Mouse (Mus musculus): ENCODE data around the gene Sypl.
"Not testable (repeated sequence)": the region's sequence is repeated elsewhere in the genome, so short reads cannot be mapped to it uniquely, and the experiment has no call there.

Sypl gene

DNA sequence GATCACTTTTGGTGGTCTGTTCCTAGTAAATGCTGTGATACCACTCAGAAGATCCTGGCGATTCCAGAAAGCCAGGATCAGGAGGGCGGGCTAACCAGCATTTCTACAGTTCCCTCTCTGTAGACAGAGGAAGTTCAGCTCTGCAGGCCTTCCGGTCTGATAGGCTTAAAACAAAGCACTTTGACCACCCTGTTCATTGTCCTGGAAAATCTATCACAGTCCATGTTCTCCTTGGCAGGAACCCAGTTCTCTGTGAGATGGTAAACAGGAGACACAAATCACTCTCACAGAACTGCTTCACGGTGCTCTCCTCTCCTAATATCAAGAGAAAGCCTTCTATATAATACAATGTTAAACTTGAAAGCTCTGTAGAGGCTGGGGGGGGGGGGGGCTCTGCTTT, 10.3 kb upstream of the Sypl start:
- peak; percentile 56 to 79 for DNase-seq (ENCODE audit: low spot score in 2 of 2)

DNA sequence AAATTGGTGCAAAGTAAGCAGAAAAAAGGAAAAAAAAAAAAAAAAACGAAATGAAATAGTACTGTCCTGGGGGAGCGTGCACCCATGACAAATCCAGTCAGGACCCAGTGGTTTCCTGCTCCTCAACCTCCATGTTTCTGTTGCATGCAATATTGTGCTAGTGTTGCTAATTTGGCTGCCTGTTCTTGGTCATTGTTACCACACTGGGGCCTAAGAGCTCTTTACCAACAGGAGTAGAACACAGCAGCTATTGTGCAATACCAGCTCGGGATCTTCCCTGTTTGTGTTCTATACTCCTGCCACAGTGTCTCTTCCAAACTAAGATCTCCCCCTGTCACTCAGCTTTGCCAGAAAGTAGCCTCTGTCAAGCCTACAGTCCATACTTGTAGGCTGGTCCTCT, 9.7 kb upstream of the Sypl start:
- no peak for DNase-seq (ENCODE audit: low spot score in 2 of 2)

DNA sequence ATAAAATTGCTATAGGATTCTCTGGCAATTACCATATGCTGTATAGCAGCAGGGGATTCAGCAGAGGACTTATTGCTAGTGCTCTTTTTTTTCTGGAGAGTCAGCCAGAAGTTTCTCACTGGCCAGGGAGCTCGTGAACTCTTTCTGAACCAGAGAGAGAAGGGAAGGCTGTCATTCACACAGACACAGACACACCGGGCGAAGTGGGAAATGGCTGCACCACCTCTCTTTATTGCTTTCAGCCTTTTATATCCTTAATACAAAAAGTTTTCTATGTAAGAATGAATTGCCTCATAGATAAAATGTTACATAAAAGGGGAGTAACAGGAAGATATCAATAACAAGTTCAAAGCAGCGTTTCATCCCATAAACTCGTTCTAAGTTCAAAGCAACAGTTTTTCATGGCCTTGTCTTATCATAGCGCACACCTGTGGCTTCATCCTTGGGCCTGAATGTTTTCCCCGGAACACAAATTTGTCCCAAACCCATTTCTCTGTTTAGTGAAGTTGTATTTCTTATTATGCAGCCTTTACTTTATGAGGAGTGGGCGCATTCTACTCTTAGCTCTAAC, 8.7 kb upstream of the Sypl start:
- DNase-seq (ENCODE audit: low spot score in 2 of 2) = no peak

DNA sequence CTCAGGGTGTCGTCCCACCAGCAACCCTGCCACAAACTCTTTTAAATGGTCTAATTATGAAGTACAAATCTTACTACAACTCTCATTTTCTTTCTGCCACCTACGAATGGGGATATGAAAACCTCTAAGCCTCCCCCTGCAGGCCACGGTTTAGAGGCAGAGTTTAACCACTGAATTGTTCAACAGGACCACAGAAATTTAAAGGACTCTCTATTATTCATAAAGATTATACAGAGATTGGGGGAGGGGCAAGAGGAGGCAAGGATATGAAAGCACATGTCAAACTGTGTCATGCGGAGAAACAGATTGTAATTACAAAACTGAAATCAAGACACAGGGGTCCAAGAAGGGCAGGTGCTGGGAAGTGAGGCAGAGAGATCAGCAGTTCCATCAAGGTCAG, 7.3 kb upstream of the Sypl start:
- no peak for DNase-seq (ENCODE audit: low spot score in 2 of 2)

DNA sequence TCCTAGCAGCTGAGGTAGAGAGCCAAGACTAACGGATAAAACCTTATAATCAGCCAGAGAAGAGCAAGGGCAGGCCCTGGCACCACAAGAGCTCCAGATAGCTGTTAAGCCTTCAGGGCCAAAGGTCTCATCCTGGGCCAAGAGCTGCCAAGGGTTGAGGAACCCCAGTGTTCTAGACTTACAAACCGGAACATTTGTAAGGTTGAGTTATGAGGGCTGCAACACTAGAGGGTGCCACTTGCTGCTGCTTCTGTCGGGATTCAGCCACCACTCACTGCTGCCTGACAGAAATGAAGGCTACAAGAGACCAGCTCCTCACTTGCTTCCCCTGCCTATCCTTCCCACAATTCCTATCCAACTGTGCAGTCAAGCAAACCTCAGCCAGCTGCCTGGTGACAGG, 1.3 kb upstream of the Sypl start:
- DNase-seq (ENCODE audit: low spot score in 2 of 2) = peak; percentile 33 to 39

DNA sequence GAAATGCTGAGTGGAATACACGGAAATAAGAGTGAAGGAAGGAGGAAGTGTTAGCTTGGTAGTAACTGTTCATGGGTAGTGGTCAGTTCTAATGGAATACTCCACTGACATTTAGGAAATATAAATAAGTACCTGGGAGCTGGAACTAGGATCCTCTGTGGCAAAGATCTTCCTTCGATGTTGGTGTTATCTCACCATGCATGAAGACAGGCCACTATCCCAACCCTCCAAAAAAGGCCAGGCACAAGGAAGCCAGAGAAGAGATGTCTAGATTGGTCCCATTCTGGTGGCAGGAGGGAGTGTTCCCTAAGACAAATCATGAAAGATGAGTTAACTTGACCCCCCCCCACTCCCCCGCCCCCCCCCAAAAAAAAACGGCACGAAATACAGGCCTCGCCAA, 625 bp upstream of the Sypl start:
- DNase-seq (ENCODE audit: low spot score in 2 of 2) = peak in 1 of 2 experiments; percentile 11

DNA sequence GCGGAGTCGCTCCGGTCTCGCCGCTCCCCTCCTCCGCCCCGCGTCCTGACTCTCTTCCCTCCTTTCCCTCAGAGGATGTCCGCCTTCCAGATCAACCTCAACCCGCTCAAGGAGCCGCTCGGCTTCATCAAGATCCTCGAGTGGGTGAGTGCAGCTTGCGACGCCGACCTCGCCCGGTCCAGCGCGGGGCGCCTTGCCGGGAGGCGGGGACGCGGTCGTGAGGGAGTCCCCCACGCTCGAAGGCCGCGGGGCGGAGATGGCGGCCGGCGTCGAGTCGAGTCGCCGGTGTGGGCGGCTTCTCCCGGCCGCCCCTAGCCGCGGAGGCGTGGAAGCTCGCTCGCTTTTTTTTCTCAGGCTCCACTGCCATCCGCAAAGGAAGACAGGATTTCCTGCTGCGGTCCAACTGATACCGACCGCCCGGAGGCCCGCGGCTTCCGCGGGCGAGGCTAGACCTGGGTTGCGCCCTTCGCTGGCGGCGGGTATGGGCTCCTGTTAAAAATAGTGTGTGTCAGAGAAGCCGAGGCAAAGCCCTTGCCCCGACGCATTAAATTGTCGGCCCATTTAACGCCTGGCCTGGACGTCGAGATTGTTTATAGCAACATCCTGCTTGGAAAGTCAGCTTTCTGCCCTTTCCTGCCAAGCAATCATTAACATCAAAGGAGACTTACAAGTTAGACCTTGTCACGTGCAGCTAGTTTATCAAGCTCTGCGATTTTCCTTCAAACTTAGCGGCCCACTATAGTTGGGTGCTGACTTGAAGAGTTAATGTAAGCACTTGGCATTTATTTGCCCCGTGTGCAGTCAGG, 728 bp downstream of the Sypl start:
- peak in 1 of 2 experiments; percentile 81 for DNase-seq (ENCODE audit: low spot score in 2 of 2)

DNA sequence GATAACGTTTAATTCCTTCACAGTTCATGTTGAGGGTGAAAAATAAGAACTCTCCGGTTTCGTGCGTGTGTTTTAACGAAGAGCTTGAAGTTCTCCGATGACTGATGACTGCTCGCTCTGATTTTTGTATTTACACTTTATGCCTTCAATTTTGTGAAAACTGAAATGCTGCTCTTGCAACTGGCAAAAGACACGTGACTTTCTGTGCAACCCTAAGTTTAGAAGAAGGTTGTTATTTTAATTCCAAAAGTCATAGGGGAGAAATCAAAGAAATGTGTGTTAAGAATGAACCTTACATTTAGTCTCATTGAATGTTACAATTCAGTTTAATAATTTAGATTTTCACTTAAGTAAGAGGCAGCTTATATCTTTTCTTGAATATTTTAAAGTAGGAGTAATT, 1.3 kb downstream of the Sypl start:
- DNase-seq (ENCODE audit: low spot score in 2 of 2) = no peak

DNA sequence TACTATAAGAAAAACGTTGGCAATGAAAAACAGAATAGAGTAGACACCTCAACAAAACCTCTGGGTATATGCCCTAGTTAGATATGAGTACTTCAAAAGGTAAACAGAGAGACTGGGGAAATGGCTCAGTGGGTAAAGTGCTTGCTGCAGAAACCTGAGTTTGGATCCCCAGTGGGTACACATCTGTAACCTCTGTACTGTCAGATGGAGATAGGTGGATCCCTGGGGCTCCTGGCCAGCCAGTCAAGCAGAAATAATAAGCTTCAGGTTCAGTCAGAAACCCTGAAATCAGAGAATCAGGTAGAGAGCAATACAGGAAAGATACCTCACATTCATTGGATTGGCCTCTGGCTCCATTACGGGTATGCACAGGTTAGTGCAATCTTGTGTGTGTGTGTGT, 3.5 kb downstream of the Sypl start:
- DNase-seq (ENCODE audit: low spot score in 2 of 2) = no peak

DNA sequence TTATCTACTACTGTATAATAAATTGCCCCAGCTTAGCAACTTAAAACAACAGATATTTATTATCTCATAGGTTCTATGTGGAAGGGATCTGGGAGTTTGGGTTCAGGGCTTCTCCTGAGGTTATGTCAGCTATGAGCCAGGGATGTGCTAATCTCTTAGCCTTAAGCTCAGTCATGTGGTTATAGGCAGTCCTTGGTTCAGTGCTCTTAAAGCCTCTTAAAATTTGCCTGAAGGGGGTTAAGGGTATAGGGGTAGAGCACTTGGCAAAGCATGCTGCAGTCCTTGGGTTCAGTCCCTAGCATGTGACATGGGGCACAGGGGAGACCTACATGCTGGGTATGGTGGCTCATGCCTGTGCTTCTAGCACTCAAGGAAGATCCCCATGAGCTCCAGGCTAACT, 8.4 kb downstream of the Sypl start:
- no peak for DNase-seq (ENCODE audit: low spot score in 2 of 2)

DNA sequence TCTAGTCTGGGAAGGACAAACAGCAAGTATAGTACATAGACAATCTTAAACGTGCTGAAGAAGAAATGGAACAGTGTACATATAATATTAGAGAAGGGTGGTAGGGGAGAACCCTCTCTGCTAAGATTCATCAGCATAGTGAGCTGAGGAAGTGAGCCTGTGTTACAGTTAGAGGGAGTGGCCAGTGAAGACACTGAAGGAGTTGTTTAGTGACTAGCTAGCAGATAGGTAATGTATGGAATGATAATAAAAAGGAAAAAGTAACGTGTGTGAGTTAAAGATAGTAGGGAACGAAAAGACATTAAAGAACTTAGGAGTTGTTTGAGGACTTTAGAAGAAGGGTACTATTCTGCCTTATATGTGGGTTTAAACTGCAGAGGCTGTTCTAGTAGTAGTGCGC, 10.2 kb downstream of the Sypl start:
- no peak for DNase-seq (ENCODE audit: low spot score in 2 of 2)

DNA sequence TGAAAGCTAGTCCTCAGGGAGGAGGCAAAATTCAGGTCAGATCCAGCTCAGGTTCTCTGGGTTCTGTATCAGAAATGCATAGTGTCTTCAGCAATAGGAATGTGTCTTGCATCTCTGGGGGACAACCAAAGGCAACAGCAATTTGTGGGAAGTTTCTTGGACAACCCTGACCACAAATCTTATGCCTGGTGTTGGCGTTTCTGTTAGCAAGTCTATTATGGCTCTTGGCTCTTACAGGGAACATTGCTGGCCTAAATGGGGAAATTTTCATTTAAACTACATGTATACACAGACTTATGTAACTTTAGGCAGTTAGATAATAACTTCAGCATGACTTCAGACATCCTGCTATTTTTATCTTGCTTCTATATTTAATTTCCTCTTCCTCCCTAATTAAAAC, 18.6 kb downstream of the Sypl start:
- no peak for DNase-seq (ENCODE audit: low spot score in 2 of 2)

DNA sequence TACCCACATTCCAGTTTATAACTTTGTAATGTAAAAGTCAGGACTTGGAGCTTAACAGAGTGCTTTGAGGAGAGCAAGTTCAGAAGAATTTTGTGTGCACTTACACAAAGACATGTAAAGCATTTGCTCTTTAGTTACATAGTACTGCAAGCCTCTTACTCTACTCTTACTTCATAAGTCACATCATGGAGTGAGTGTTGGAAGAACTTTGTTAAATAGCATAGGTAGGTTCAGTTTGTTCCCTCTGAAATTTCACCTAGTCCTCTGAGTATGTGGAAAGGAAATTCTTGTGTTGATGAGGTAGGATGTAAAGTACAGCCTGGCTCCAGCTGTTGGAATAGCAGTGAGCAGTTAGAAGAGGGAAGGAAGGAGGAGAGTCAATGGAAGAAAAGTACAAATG, 21.2 kb downstream of the Sypl start:
- DNase-seq (ENCODE audit: low spot score in 2 of 2) = no peak

DNA sequence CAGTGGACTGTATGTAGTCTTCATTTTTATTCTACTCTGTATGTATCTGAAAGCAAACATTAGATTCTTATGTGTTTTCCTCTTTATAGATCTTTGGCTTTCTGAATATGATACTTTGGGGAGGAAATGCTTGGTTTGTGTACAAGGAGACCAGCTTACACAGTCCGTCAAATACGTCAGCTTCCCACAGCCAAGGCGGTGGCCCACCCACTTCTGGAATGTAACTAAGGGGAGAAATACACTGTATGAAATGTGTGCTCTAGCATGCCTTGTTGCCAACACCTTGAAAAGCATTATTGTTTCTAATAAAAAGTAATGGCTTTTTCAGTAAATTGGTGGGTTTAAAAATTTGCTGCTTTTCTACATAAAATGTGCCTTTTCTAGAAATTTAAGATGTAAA, 21.8 kb downstream of the Sypl start:
- no peak for DNase-seq (ENCODE audit: low spot score in 2 of 2)

DNA sequence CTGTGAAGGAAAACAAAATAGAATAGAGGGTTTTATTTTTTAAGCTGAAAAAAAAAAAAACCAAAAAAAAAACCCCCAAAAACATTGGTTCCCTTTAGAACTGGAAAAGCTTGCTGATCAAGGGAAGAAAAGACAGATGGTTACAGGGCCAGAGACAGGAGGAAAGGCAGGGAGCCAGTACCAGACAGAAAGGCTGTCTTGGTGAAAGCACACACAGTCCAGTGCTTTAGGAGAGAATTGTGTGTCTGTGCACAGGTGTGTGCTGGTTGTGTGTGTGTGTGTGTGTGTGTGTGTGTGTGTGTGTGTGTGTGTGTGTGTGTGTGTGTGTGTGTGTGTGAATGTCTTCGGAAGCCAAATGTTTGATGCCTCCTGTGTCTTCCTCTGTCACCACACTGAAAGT, 28.9 kb downstream of the Sypl start:
- no peak for DNase-seq (ENCODE audit: low spot score in 2 of 2)

DNA sequence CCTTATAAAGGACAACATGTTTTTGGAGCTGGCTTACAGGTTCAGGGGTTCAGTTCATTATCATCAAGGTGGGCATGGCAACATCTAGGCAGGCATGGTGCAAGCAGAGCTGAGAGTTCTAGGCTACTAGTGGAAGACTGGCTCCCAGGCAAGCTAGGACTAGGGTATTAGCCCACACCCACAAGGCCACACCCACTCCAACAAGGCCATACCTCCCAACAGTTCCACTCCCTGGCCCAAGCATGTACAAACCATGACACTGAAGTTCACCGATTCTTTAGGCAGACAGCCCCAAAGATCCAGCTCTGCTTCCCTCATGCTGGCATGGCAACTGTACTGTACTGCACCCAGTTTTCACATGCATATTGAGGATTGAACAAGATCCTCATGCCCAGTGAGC, 29.4 kb downstream of the Sypl start:
- no peak for DNase-seq (ENCODE audit: low spot score in 2 of 2)

DNA sequence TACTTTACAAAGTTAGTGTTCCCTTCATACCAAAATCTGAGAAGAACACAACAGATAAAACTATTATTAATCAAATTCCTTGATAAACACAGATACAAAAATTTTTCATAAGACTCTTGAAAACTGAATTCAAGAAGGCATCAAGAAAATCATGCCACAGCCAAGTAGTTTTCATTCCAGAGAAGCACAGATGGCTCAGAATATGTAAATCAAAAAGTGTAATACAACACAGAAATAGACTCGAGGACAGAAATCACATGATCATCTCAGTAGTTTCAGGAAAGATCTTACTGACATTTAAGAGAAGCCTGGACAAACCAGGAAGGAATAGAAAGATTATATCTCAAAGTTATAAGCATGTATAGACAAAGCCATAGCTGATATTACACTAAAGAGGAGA, 32.6 kb downstream of the Sypl start:
- DNase-seq (ENCODE audit: low spot score in 2 of 2) = no peak

DNA sequence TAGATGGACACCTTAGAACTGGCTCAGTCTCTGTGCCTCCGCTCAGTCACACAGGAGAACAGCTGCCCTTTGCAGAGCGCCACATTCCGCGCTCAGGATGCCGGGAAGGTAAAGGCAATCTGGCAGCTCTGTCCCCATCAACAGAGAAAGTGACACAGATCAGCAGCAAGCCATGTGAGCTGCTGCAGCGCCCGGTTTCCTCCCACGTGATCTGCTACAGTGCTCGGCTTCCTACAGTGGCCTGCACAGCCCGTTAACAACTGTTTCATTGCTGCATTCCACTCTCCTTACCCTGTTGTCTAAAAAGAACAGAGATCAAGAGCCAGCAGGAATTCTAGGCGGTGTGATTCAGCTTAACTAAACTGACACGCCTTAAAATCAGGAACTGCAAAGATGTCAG, 36.0 kb downstream of the Sypl start:
- DNase-seq (ENCODE audit: low spot score in 2 of 2) = peak; percentile 8 to 25

DNA sequence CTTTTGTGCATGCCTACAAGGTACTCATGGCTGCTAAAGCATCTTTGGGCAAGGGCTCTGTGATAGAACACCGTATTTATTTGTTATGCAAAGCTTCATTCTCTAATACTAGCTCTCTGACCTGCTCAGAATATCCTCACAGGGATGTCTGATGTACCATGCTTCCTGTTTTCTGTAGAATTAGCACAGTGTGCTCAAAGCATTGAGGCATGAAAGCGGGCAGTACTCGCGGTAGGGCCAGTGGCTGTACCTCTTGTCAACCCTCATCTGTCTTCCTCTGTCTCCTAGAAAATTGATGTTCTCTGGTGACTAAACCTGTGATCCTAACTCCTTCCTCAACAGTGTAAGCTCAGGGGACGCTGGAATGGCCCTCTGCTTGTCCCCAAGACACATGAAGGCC, 40.4 kb downstream of the Sypl start:
- DNase-seq (ENCODE audit: low spot score in 2 of 2) = no peak

DNA sequence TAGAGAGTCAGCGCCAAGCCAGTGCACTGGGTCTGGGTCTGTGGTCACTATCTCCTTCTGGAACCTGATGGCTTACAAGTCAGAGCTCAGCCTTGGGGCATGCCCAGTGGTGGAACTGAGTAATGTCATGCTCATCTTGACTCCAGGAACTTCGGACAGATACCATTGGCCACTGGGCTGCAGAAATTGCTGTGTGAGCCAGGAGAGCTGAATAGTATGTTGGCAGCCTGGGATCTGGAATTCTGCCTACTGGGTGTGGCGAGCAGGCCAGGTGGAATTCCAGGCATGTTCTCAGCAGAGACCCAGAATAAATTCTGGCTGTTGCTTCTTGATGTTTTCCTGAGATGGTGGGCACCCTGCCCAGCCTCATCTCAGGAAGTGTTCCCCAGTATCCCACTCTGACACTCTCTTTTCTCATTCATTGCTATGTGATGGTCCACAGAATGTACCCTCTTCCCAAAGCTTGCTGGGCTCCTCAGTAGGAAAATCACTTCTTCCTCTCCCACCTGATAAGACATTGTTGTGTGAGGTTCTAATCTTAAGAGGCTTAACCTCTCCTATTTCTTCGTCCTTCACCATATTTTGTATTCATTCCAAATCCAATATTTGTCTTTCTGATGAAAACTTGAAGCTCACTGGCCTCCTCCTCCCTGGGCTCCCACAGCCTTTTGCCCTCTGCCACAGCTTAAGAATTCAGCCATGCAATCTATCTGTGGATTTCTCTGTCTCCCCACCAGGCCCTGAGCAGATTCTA, 41.6 kb downstream of the Sypl start:
- peak; percentile 6 to 36 for DNase-seq (ENCODE audit: low spot score in 2 of 2)

DNA sequence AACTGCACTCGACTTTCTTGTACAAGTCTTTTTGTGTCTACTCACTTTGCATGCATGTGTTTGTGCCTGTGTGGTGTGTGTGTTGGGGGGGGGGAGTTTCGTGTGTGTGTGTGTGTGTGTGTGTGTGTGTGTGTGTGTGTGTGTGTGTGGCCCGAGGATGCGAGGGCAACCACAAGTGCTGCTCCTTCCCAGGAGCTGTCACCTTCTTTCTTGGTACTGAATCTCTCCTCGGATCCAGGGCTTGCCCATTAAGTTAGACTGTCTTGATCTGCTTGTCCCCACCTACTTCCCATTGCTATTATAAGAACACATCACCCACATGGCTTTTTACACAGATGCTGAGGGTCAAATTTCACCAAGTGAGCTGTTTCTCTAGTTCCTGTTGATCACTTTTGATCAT, 45.1 kb downstream of the Sypl start:
- no peak for DNase-seq (ENCODE audit: low spot score in 2 of 2)

DNA sequence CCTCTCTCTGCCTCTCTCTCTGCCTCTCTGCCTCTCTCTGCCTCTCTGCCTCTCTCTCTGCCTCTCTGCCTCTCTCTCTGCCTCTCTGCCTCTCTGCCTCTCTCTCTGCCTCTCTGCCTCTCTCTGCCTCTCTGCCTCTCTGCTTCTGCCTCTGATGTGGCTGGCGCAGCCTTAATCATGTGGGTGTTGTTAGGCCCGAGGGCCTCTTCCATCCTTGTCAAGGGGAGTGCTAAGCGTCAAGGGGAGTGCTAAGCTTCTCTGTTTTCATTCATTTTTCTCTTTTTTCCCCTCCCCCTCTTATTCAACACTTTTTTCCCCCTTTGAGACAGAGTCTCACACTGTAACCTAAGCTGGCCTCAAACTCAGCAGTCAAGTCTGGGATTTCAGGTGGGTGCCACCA, 46.1 kb downstream of the Sypl start:
- not testable (repeated sequence) for DNase-seq (ENCODE audit: low spot score in 2 of 2)

DNA sequence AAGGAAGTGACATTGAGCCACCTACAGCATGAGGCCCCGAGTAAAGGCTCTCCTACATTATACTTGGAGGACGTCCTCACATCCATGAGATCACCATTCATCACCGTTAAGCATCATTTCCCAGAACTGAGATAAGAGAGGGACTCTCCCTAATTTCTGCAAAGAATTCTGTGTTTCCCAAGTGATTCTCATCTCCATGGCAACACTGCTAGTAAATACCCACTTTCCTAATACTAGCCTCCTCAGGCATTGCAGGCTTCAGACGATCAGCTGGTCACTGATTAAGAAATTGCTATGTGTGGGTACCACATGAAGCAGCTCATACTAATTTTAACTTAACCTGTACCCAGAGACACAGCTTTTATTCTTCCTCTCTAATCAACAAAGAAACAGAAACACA, 46.7 kb downstream of the Sypl start:
- DNase-seq (ENCODE audit: low spot score in 2 of 2) = no peak

Measured in heart, adult 9 months (tissue).